Mouse (Mus musculus) olfactory bulb, adult 2 months (tissue): Measurements from ENCODE around the gene Klc4. TPM values are rescaled to one million over a fixed set of nuclear protein-coding genes. Genes with fewer than 3 reads are reported as not detected.

Experiments
- H3K27ac ChIP-seq: fragments of 200-500 bp; 2 replicates; pipeline ENCODE4 v1.5.1; 2012; ENCODE audit warnings: low read depth, low read length; ENCODE audit not compliant: insufficient read depth
- H3K4me1 ChIP-seq: fragments of 200-500 bp; 2 replicates; pipeline ENCODE4 v1.6.1; 2012; ENCODE audit warnings: low read length; ENCODE audit not compliant: control insufficient read depth, insufficient read depth
- H3K4me3 ChIP-seq: fragments of 200-500 bp; 2 replicates; pipeline ENCODE4 v1.5.1; 2012; ENCODE audit warnings: mild to moderate bottlenecking, low read depth, low read length, moderate library complexity; ENCODE audit not compliant: insufficient read depth
- CTCF ChIP-seq: fragments of 200-500 bp; IDR thresholded peaks from 2 replicates; pipeline ENCODE4 v1.5.1; 2012; ENCODE audit warnings: low read depth, mild to moderate bottlenecking, low read length, moderate library complexity; ENCODE audit not compliant: insufficient read depth
- POLR2A ChIP-seq: fragments of 200-500 bp; IDR thresholded peaks from 2 replicates; pipeline ENCODE4 v1.6.1; 2012; ENCODE audit warnings: mild to moderate bottlenecking, low read depth, low read length, moderate library complexity; ENCODE audit not compliant: insufficient read depth
- WGBS: fragments of 180-500 bp; shearing (Covaris S2); methylation state at CpG from one replicate; pipeline ENCODE4 v1.1.7; 2018; 5-methylcytosine and 5-hydroxymethylcytosine counted together
- polyA plus RNA-seq: library from polyadenylated mRNA; stranded (reverse); fragments of >200 nt; gene quantifications from 2 replicates; pipeline ENCODE4 v1.2.4, GENCODE M21; 2012; ENCODE audit warnings: low replicate concordance; ENCODE audit not compliant: missing spikeins, insufficient read depth, insufficient read length

Klc4 gene
- polyA plus RNA-seq, 1 experiment = not detected

- TF ChIP-seq CTCF (no peak), POLR2A (no peak)
- WGBS = 90% methylated on average over 4 of the region's 4 CpGs
- H3K4me1 ChIP-seq = peaks cover 6% of the 10 kb centered on the region
- no peak overlapping the region for H3K27ac ChIP-seq
- H3K4me3 ChIP-seq = no peak overlapping the region
Observed at GRCm38 (mm10) chr17:46598963-46599362, 46.9 kb downstream of the Klc4 start.

- Histone ChIP-seq H3K27ac (no peak overlapping the region), H3K4me1 (peaks cover 6% of the 10 kb centered on the region), H3K4me3 (no peak overlapping the region)
- TF ChIP-seq POLR2A (no peak), CTCF (no peak)
- WGBS = 94% methylated on average over 11 of the region's 11 CpGs
Observed at GRCm38 (mm10) chr17:46597956-46598355, 47.9 kb downstream of the Klc4 start.

- TF ChIP-seq POLR2A (no peak), CTCF (no peak)
- Histone ChIP-seq H3K4me3 (no peak overlapping the region), H3K27ac (no peak overlapping the region), H3K4me1 (peaks cover 6% of the 10 kb centered on the region)
- 66% methylated on average over 6 of the region's 6 CpGs for WGBS
Observed at GRCm38 (mm10) chr17:46595336-46595735, 50.5 kb downstream of the Klc4 start.

GRCm38 (mm10) chr17:46594606-46595005, 51.2 kb downstream of the Klc4 start:
- WGBS = 80% methylated on average over 9 of the region's 9 CpGs
- Histone ChIP-seq H3K4me3 (no peak overlapping the region), H3K27ac (no peak overlapping the region), H3K4me1 (peaks cover 6% of the 10 kb centered on the region)
- TF ChIP-seq CTCF (no peak), POLR2A (no peak)

DNA sequence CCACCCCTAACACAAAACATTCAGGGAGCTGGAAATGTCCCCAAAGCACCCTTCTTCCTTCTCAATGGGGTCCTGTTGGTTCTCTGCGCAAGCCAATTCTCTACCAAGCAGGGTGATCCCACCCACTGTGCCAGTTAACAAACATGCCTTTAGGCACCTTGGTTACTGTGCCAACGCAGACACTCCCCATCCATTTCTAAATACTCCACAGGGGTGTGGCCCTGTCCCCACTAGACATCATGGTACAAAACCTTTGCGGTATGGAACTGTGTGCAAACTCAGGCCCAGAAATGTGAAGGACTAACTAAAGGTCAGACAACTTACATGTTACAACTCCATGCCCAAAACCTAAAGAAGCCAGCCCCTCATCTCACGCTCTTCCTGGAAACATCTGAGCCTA, 52.7 kb downstream of the Klc4 start:
- WGBS = 82% methylated on average over 4 of the region's 4 CpGs

GRCm38 (mm10) chr17:46591406-46591805, 54.4 kb downstream of the Klc4 start:
- H3K27ac ChIP-seq = no peak overlapping the region
- no peak for TF ChIP-seq CTCF
- no peak for TF ChIP-seq POLR2A
- 80% methylated on average over 19 of the region's 19 CpGs for WGBS

More for the DNA sequence above, 52.7 kb downstream of the Klc4 start:
- H3K27ac ChIP-seq = no peak overlapping the region
- H3K4me1 ChIP-seq = peaks cover 6% of the 10 kb centered on the region
- H3K4me3 ChIP-seq = no peak overlapping the region
- TF ChIP-seq POLR2A (no peak), CTCF (no peak)

GRCm38 (mm10) chr17:46590439-46590838, 55.4 kb downstream of the Klc4 start:
- WGBS = 95% methylated on average over 7 of the region's 7 CpGs
- no peak overlapping the region for H3K4me3 ChIP-seq
- TF ChIP-seq POLR2A = no peak
- TF ChIP-seq CTCF = no peak
- no peak overlapping the region for H3K27ac ChIP-seq
- H3K4me1 ChIP-seq = peaks cover 6% of the 10 kb centered on the region

More at GRCm38 (mm10) chr17:46591406-46591805, 54.4 kb downstream of the Klc4 start:
- peaks cover 6% of the 10 kb centered on the region for H3K4me1 ChIP-seq
- H3K4me3 ChIP-seq = no peak overlapping the region

DNA sequence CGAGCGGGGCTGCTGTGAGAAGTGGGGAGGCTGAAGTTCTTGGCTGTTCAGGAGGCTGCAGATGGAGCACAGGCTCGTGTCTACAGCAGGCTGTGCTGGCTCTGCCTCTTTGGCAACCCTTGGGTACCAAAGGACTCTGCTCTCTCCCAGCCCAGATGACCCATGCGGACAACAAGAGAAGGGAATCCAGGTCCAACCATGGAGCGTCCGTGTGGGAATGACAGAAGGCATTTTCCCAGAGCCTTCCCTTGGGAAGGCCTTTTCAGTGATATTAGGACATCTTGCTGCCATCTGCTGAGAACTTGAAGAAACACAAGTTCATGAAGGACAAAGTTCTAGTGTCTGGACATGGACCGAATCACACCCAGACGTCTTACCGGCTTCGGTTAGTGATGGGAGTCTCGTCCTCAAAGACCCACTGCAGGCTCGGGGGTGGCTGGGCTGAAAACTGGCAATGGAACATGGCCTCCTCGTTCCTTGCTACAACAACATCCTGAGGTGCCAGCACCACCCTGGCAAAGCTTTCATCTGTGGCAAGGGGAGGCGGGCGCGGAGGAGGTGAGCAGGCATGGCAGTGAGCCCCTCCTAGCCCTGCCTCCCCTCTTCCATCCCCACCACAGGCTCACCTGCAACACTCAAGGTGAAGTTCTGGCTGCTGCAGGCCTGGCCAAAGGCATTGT, 56.0 kb downstream of the Klc4 start:
- WGBS = 88% methylated on average over 16 of the region's 16 CpGs
- Histone ChIP-seq H3K4me3 (no peak overlapping the region), H3K27ac (no peak overlapping the region), H3K4me1 (peaks cover 1% of the 10 kb centered on the region)
- TF ChIP-seq POLR2A (no peak), CTCF (no peak)

GRCm38 (mm10) chr17:46588913-46589312, 56.9 kb downstream of the Klc4 start:
- WGBS = 94% methylated on average over 6 of the region's 6 CpGs

GRCm38 (mm10) chr17:46588173-46588572, 57.6 kb downstream of the Klc4 start:
- Histone ChIP-seq H3K4me3 (no peak overlapping the region), H3K4me1 (no peaks in the 10 kb centered on the region), H3K27ac (no peak overlapping the region)
- 88% methylated on average over 9 of the region's 9 CpGs for WGBS
- TF ChIP-seq POLR2A = no peak
- TF ChIP-seq CTCF = no peak

More at GRCm38 (mm10) chr17:46588913-46589312, 56.9 kb downstream of the Klc4 start:
- Histone ChIP-seq H3K4me3 (no peak overlapping the region), H3K4me1 (no peaks in the 10 kb centered on the region), H3K27ac (no peak overlapping the region)
- no peak for TF ChIP-seq POLR2A
- TF ChIP-seq CTCF = no peak
